Mouse (Mus musculus) G1E-ER4 (cell line): ENCODE data around the gene Ap4m1. TPM values are rescaled to one million over a fixed set of nuclear protein-coding genes. Genes with fewer than 3 reads are reported as not detected.

Source experiments
- GATA1 ChIP-seq: IDR thresholded peaks from one replicate; pipeline ENCODE4 v1.8.0; 2012; ENCODE audit warnings: low read length, inconsistent platforms
- polyA plus RNA-seq: library from polyadenylated mRNA; stranded (reverse); fragments of >175 nt; gene quantifications from 2 replicates; pipeline ENCODE4 v1.2.3, GENCODE M21; 2012

The Ap4m1 gene
- polyA plus RNA-seq, 1 experiment: 6.9 TPM

GRCm38 (mm10) chr5:138186950-138187638 lies 15.3 kb downstream of the Ap4m1 start, which contains the start of the genes Taf6 and Cnpy4:
TSS of gene Taf6 (minus strand) at chr5:138187451.
TSS of gene Cnpy4 (plus strand) at chr5:138187485.
- TF ChIP-seq GATA1: no peak

- no peak for TF ChIP-seq GATA1
Measured at GRCm38 (mm10) chr5:138187661-138188306, 16.0 kb downstream of the Ap4m1 start.

- TF ChIP-seq GATA1: no peak
Measured at GRCm38 (mm10) chr5:138193771-138194727, 22.2 kb downstream of the Ap4m1 start, which contains the start of gene Mblac1. TSS of gene Mblac1 (plus strand) at chr5:138194314.

DNA sequence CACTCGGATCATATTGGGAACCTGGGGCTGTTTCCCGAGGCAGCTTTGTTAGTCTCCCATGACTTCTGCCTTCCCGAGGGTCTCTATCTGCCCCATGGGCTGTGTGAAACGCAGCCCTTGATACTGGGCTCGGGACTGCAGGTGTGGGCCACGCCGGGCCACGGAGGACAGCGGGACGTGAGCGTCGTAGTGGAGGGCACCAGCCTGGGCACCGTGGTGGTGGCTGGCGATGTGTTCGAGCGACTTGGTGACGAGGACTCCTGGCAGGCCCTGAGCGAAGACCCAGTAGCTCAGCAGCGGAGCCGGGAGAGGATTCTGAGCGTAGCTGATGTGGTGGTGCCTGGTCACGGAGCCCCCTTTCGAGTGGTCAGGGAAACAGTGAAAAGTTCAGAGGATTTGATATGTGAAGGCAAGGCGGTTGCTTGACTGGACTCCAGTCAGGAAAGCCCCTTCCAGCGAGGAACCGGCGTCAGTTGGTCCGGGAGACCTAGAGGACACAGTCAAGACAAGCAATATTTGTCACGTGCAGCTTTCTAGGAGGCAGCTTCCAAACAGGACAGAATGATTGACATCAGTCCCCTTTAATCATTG lies 23.0 kb downstream of the Ap4m1 start:
- TF ChIP-seq GATA1: no peak

GRCm38 (mm10) chr5:138195463-138195862 lies 23.7 kb downstream of the Ap4m1 start:
- TF ChIP-seq GATA1: no peak

- TF ChIP-seq GATA1: no peak
Measured at GRCm38 (mm10) chr5:138199576-138199975, 27.8 kb downstream of the Ap4m1 start.

GRCm38 (mm10) chr5:138202086-138202485 lies 30.3 kb downstream of the Ap4m1 start:
- TF ChIP-seq GATA1: no peak

GRCm38 (mm10) chr5:138207253-138207652 lies 35.5 kb downstream of the Ap4m1 start:
- no peak for TF ChIP-seq GATA1

DNA sequence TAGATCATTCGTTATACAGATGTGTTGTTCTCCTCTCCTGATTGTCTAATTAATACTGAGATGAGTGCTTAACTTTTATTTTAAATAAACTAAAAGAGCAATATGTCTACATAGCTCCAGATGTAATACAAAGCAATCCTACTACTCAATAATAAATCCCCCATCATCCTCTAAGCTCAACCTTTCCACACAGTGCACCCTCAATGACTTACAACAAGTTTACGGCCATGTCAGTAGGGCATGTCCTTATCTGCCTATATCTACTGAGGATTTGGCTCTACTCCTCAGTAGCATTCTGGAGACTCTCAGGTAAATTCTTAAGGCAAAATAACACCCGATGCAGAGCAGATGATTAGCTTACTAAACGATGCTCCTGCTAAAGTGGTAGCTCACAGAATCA lies 36.1 kb downstream of the Ap4m1 start:
- TF ChIP-seq GATA1: no peak

DNA sequence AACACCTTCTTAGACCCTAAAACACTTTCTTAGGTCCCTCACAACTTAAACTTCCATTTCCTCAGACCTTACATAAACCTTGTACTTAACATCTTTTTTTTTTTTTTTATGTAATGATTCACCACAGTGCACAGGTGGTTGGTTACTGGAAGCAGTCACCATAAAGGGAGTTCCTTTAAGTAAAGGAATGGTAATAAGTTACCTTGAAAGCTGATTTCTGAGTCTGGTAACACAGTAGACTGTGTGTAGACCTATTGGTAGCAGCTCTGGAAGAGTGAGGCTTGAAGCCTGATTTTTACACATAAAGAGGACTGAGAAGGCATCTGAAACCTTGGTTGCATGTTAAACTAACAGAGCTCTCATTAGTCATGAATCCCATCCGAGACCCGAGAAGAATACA lies 48.1 kb downstream of the Ap4m1 start:
- no peak for TF ChIP-seq GATA1

GRCm38 (mm10) chr5:138222111-138222510 lies 50.3 kb downstream of the Ap4m1 start:
- TF ChIP-seq GATA1: no peak

DNA sequence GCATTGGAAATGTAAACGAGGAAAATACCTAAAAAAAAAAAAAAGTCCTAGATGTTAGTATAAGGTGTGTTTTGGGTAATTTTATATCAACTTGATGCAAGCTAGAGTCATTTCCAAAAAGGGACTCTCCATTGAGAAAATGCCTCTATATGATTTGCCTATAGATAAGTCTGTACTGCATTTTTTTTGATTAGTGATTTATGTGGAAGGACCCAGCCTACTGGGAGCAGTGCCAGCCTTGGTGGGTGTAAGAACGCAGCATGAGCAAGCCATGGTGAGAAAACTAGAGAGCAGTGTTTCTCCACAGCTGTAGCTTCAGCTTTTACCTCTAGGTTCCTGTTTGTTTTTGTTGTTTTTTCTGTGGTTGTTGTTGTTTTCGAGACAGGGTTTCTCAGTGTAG lies 51.5 kb downstream of the Ap4m1 start:
- no peak for TF ChIP-seq GATA1

DNA sequence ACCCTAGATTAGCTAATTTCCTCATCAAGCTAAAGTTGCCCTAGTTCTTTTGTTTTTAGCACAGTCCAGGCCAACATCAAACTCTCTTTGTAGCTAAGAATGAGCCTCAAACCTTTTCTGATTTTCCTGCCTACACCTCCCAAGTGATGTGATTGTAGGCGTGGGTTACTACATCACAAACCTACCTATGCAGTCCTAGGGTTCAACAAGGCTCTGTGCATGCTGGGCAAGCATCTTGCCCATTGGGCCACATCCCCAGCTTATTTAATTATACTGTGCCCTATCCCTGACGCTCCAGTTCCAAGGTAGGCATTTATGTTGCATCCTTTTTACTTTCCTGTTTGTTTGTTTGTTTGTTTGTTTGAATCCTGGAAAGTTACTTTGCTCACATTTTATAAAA lies 53.9 kb downstream of the Ap4m1 start, which contains the start of gene Nxpe5:
Nxpe5 (plus strand) TSS at position 199 of the 400 bp plus-strand sequence.
- no peak for TF ChIP-seq GATA1

GRCm38 (mm10) chr5:138226491-138226890 lies 54.7 kb downstream of the Ap4m1 start:
- no peak for TF ChIP-seq GATA1

DNA sequence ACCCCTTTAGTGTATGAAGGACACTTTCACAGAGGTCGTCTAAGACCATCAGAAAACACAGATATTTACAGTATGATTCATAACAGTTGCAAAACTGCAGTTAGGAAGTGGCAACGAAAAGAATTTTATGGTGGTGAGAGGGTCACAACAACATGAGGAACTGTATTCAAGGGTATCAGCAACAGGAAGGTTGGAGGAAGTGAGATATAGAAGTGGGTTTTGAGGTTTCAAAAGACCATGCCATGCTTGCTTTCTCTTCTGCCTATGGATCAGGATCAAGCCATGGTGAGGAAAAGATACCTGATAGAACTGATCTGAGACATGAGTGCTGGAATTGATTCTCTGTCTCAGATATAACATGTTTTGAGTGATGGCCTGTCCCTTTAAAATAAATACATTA lies 55.6 kb downstream of the Ap4m1 start:
- TF ChIP-seq GATA1: peak; percentile 77

DNA sequence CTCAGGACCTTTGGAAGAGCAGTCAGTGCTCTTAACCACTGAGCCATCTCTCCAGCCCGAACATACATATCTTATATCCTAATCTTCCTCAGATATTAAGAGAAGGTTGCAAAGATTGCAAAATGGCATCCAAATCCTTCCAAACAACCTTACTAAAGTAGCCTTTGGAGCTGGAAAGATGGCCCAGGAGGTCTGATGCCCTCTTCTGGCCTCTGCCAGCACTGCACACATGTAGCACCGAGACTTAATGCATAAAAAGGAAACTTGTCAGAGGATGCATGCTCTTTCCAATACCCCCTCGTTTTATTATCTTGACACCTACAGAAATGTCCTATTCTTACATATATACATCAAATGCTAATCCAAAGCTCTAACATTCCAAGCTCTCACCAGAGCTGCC lies 56.2 kb downstream of the Ap4m1 start:
- no peak for TF ChIP-seq GATA1
